Comparison of ENCODE assay signal across 7 mouse cellular contexts in the genomic region with DNA sequence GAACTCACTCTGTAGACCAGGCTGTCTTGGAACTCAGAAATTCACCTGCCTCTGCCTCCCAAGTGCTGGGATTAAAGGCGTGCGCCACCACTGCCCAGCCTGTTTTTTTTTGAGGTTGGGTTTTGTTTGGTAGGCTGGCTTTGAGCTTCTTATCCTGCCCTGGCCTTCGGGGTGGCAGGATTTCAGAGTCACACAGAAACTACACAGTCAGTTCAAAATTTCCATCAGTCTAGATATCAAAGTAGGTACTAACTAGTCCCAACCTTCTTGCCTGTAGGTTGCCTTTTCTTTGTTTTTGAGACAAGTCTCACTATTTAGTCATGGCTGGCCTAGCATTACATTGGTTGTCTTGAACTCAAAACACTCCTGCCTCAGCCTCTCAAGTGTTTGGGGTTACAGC. TPM values are rescaled to one million over a fixed set of nuclear protein-coding genes. Genes with fewer than 3 reads are reported as not detected.
A peak's percentile ranks its signal among the peaks of the same experiment; 100 is the strongest.
DNase-seq lines count a peak whose midpoint lies in the region; ATAC-seq and TF ChIP-seq lines count a peak whose summit lies in the region.

No protein-coding gene starts in this region.

- H3K4me3 ChIP-seq in testis, adult 2 months (ENCODE audit: control insufficient read depth, low read depth, low read length), result peak overlapping the region; percentile 91
- H3K4me3 ChIP-seq in embryonic facial prominence, embryonic 15.5 days (replicated peaks), result peak overlapping the region; percentile 78
- H3K4me3 ChIP-seq in limb, embryonic 15.5 days, result peak overlapping the region; percentile 68; the same call in 1 of the 2 replicates

- DNase-seq in testis, postnatal 14 days (ENCODE audit: low spot score), result no peak
- DNase-seq in frontal cortex, postnatal 10 days (ENCODE audit: low spot score in 2 of 2), result no peak
- no peak for DNase-seq in thymus, postnatal 36 days
- no peak for DNase-seq in retina, embryonic 14.5 days (ENCODE audit: low spot score)

- no peak for ATAC-seq in embryonic facial prominence, embryonic 15.5 days (ENCODE audit: insufficient number of reproducible peaks, low FRiP score, low TSS enrichment, low read depth)
- ATAC-seq in limb, embryonic 15.5 days (ENCODE audit: insufficient number of reproducible peaks, low FRiP score, low TSS enrichment, low read depth), result no peak

- peaks cover 3% of the 10 kb centered on the region; the same call in 1 of the 2 replicates for H3K9me3 ChIP-seq in embryonic facial prominence, embryonic 15.5 days (replicated peaks)
- 0 out of 2 replicates have a peak, but pooled peaks cover 3% of the 10 kb centered on the region for H3K9me3 ChIP-seq in limb, embryonic 15.5 days

- 57% methylated on average over 3 of the region's 3 CpGs for WGBS in embryonic facial prominence, embryonic 15.5 days
- 58% methylated on average over 3 of the region's 3 CpGs for WGBS in limb, embryonic 15.5 days

- H3K27ac ChIP-seq in testis, adult 2 months (ENCODE audit: control insufficient read depth, insufficient read depth, low read depth, low read length), result no peak overlapping the region
- H3K27ac ChIP-seq in embryonic facial prominence, embryonic 15.5 days (replicated peaks), result no peak overlapping the region
- no peak overlapping the region for H3K27ac ChIP-seq in limb, embryonic 15.5 days

- H3K27me3 ChIP-seq in testis, adult 2 months (ENCODE audit: control insufficient read depth, insufficient read depth, low read length), result no peaks in the 10 kb centered on the region
- no peaks in the 10 kb centered on the region for H3K27me3 ChIP-seq in embryonic facial prominence, embryonic 15.5 days
- no peaks in the 10 kb centered on the region for H3K27me3 ChIP-seq in limb, embryonic 15.5 days

- TF ChIP-seq CTCF in testis, adult 2 months (IDR thresholded peaks at IDR 0.05; ENCODE audit: control insufficient read depth, insufficient read depth, insufficient replicate concordance, low read depth, low read length), result no peak

- peaks cover 5% of the 10 kb centered on the region for H3K4me1 ChIP-seq in testis, adult 2 months (ENCODE audit: control insufficient read depth, insufficient read depth, low read length)
- peaks cover 8% of the 10 kb centered on the region; the same call in 1 of the 2 replicates for H3K4me1 ChIP-seq in embryonic facial prominence, embryonic 15.5 days
- H3K4me1 ChIP-seq in limb, embryonic 15.5 days, result peaks cover 7% of the 10 kb centered on the region; the same call in 1 of the 2 replicates

- H3K9ac ChIP-seq in embryonic facial prominence, embryonic 15.5 days, result no peak overlapping the region
- H3K9ac ChIP-seq in limb, embryonic 15.5 days, result no peak overlapping the region

- no peaks in the 10 kb centered on the region for H3K36me3 ChIP-seq in testis, adult 2 months (ENCODE audit: control insufficient read depth, insufficient read depth, low read length)
- no peaks in the 10 kb centered on the region for H3K36me3 ChIP-seq in embryonic facial prominence, embryonic 15.5 days
- H3K36me3 ChIP-seq in limb, embryonic 15.5 days, result no peaks in the 10 kb centered on the region

- H3K4me2 ChIP-seq in embryonic facial prominence, embryonic 15.5 days (replicated peaks), result peak overlapping the region; percentile 62
- H3K4me2 ChIP-seq in limb, embryonic 15.5 days, result peak overlapping the region; percentile 76

- no peak for TF ChIP-seq POLR2A in testis, adult 2 months (IDR thresholded peaks at IDR 0.05; ENCODE audit: control insufficient read depth, low read depth, low read length)

RNA-seq across cellular contexts. Expression of gene Kpna1, which starts 5.9 kb away (rescaled TPM):
- 10.6 and 13.7 TPM in 2 replicates for polyA plus RNA-seq in testis, adult 2 months (2012; rRNA removed)
- 32.4 and 35.6 TPM in 2 replicates for polyA plus RNA-seq in embryonic facial prominence, embryonic 15.5 days (2015; fragmentation: Nextera tagmentation; extraction: Ambion mirVana)
- 34.8 and 34.9 TPM in 2 replicates for polyA plus RNA-seq in limb, embryonic 15.5 days (2015; fragmentation: Nextera tagmentation; extraction: Ambion mirVana)

RNA-seq across cellular contexts. Expression of gene Dtx3l, which starts 45.5 kb away (rescaled TPM):
- 0.44 and 0.59 TPM in 2 replicates for polyA plus RNA-seq in testis, adult 2 months (2012; rRNA removed)
- 3.8 and 3.9 TPM in 2 replicates for polyA plus RNA-seq in embryonic facial prominence, embryonic 15.5 days (2015; fragmentation: Nextera tagmentation; extraction: Ambion mirVana)
- 3.3 and 3.4 TPM in 2 replicates for polyA plus RNA-seq in limb, embryonic 15.5 days (2015; fragmentation: Nextera tagmentation; extraction: Ambion mirVana)

RNA-seq across cellular contexts. Expression of gene Parp9, which starts 46.2 kb away (rescaled TPM):
- polyA plus RNA-seq in testis, adult 2 months (2012; rRNA removed), result 0.38 and 0.60 TPM in 2 replicates
- polyA plus RNA-seq in embryonic facial prominence, embryonic 15.5 days (2015; fragmentation: Nextera tagmentation; extraction: Ambion mirVana), result 6.9 and 7.3 TPM in 2 replicates
- 5.3 and 6.2 TPM in 2 replicates for polyA plus RNA-seq in limb, embryonic 15.5 days (2015; fragmentation: Nextera tagmentation; extraction: Ambion mirVana)

RNA-seq across cellular contexts. Expression of gene Wdr5b, which starts 56.5 kb away (rescaled TPM):
- polyA plus RNA-seq in testis, adult 2 months (2012; rRNA removed), result 1.1 and 1.2 TPM in 2 replicates
- polyA plus RNA-seq in embryonic facial prominence, embryonic 15.5 days (2015; fragmentation: Nextera tagmentation; extraction: Ambion mirVana), result 10.4 and 11.0 TPM in 2 replicates
- 9.7 and 10.6 TPM in 2 replicates for polyA plus RNA-seq in limb, embryonic 15.5 days (2015; fragmentation: Nextera tagmentation; extraction: Ambion mirVana)
